Mouse (Mus musculus): ENCODE measurements around the gene Scn8a. TPM values are rescaled to one million over a fixed set of nuclear protein-coding genes. Genes with fewer than 3 reads are reported as not detected.

Scn8a gene
- total and polyA plus RNA-seq, 2 experiments from 2014 or later = 22.4 to 37.7 TPM

- Histone ChIP-seq H3K9ac (replicated peaks; ENCODE audit: low read length, poor library complexity, severe bottlenecking) (peak overlapping the region; percentile 91), H3K27me3 (ENCODE audit: insufficient read depth, low read length) (no peaks in the 10 kb centered on the region), H3K4me1 (ENCODE audit: insufficient read depth, low read length) (0 out of 2 replicates have a peak, but pooled peaks cover 3% of the 10 kb centered on the region), H3K9me3 (ENCODE audit: low read length) (no peaks in the 10 kb centered on the region), H3K27ac (ENCODE audit: low read depth, low read length) (peak overlapping the region; percentile 85), H3K36me3 (ENCODE audit: insufficient read depth, low read length) (no peaks in the 10 kb centered on the region), H3K4me2 (ENCODE audit: low read depth, low read length, poor library complexity, severe bottlenecking) (peak overlapping the region; percentile 82), H3K4me3 (ENCODE audit: low read depth, low read length) (peak overlapping the region; percentile 84)
- whole genome bisulfite sequencing = no CpG with 5 or more reads among the region's 69 CpGs
- peak; percentile 88 for DNase-seq (ENCODE audit: low spot score)
- peak; percentile 77 for ATAC-seq (ENCODE audit: low FRiP score)
- TF ChIP-seq CTCF (IDR thresholded peaks at IDR 0.05) = no peak
Measured at GRCm38 (mm10) chr15:100870775-100871106, 1.1 kb downstream of the Scn8a start.

- WGBS = under 1% methylated on average over 49 of the region's 53 CpGs
- peak; percentile 27 for DNase-seq (ENCODE audit: low spot score)
- peak; percentile 52; the same call in 1 of the 2 replicates for ATAC-seq (ENCODE audit: low FRiP score)
Measured at GRCm38 (mm10) chr15:100871107-100872011, 1.7 kb downstream of the Scn8a start.

DNA sequence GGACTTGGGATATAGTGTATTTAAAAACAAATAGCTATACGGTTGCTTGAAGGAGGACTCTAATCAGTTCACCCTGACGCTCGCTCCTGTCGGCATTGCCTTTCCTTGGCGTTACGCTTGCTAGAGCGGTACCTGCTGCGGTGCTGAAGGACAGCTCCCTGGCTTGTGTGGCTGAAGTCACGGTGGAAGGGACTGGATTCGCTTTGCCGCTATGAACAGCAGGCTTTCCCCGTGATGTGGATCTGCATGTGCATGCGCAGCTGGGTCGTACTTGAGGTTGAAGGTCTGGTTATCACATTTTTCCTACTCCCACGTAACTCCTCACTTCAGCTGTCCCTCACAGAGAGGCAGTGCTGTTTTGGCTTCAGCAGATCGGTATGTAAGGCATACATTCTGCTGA lies 3.5 kb downstream of the Scn8a start:
- no peaks in the 10 kb centered on the region for H3K36me3 ChIP-seq (ENCODE audit: insufficient read depth, low read length)
- no peak for ATAC-seq (ENCODE audit: low FRiP score)
- 0 out of 2 replicates have a peak, but pooled peaks cover 3% of the 10 kb centered on the region for H3K4me1 ChIP-seq (ENCODE audit: insufficient read depth, low read length)
- no peak overlapping the region for H3K9ac ChIP-seq (replicated peaks; ENCODE audit: low read length, poor library complexity, severe bottlenecking)
- H3K4me2 ChIP-seq (ENCODE audit: low read depth, low read length, poor library complexity, severe bottlenecking) = peak overlapping the region; percentile 82
- no peaks in the 10 kb centered on the region for H3K27me3 ChIP-seq (ENCODE audit: insufficient read depth, low read length)
- WGBS = 4% methylated on average over 16 of the region's 16 CpGs
- no peak overlapping the region for H3K27ac ChIP-seq (ENCODE audit: low read depth, low read length)
- TF ChIP-seq CTCF (IDR thresholded peaks at IDR 0.05) = no peak
- H3K9me3 ChIP-seq (ENCODE audit: low read length) = no peaks in the 10 kb centered on the region
- peak overlapping the region; percentile 84 for H3K4me3 ChIP-seq (ENCODE audit: low read depth, low read length)
- peak; percentile 66 for DNase-seq (ENCODE audit: low spot score)

More at GRCm38 (mm10) chr15:100871107-100872011, 1.7 kb downstream of the Scn8a start:
- Histone ChIP-seq H3K4me1 (ENCODE audit: insufficient read depth, low read length) (0 out of 2 replicates have a peak, but pooled peaks cover 3% of the 10 kb centered on the region), H3K9me3 (ENCODE audit: low read length) (no peaks in the 10 kb centered on the region), H3K36me3 (ENCODE audit: insufficient read depth, low read length) (no peaks in the 10 kb centered on the region), H3K27me3 (ENCODE audit: insufficient read depth, low read length) (no peaks in the 10 kb centered on the region), H3K4me3 (ENCODE audit: low read depth, low read length) (peak overlapping the region; percentile 84), H3K27ac (ENCODE audit: low read depth, low read length) (peak overlapping the region; percentile 85), H3K4me2 (ENCODE audit: low read depth, low read length, poor library complexity, severe bottlenecking) (peak overlapping the region; percentile 82), H3K9ac (replicated peaks; ENCODE audit: low read length, poor library complexity, severe bottlenecking) (peak overlapping the region; percentile 91)
- TF ChIP-seq CTCF (IDR thresholded peaks at IDR 0.05) = no peak

DNA sequence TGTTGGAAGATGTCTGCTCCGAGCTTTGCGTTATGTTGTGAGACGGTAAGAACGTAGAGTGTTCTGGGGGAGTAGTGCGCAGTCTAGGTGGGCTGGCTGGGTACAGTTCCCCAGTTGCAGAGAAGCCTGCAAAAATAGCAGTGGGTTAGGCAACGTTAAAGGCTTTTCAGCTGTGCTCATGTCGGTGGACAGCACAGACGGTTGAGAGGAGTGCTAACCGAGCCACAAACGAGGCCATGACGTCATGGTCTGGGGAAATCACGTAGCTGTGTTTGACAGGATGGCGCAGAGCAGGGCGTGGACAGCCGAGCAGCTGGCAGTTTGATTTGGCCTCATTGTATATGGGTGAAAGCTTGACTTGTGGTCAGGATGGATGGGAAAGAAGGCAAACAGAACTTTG lies 9.4 kb downstream of the Scn8a start:
- Histone ChIP-seq H3K27ac (ENCODE audit: low read depth, low read length) (no peak overlapping the region), H3K4me1 (ENCODE audit: insufficient read depth, low read length) (0 out of 2 replicates have a peak, but pooled peaks cover 2% of the 10 kb centered on the region), H3K4me2 (ENCODE audit: low read depth, low read length, poor library complexity, severe bottlenecking) (no peak overlapping the region), H3K9me3 (ENCODE audit: low read length) (no peaks in the 10 kb centered on the region), H3K36me3 (ENCODE audit: insufficient read depth, low read length) (no peaks in the 10 kb centered on the region), H3K9ac (replicated peaks; ENCODE audit: low read length, poor library complexity, severe bottlenecking) (no peak overlapping the region), H3K27me3 (ENCODE audit: insufficient read depth, low read length) (no peaks in the 10 kb centered on the region), H3K4me3 (ENCODE audit: low read depth, low read length) (no peak overlapping the region)
- ATAC-seq (ENCODE audit: low FRiP score) (no peak), DNase-seq (ENCODE audit: low spot score) (no peak)
- TF ChIP-seq CTCF (IDR thresholded peaks at IDR 0.05) = no peak
- WGBS = 68% methylated on average over 15 of the region's 15 CpGs

DNA sequence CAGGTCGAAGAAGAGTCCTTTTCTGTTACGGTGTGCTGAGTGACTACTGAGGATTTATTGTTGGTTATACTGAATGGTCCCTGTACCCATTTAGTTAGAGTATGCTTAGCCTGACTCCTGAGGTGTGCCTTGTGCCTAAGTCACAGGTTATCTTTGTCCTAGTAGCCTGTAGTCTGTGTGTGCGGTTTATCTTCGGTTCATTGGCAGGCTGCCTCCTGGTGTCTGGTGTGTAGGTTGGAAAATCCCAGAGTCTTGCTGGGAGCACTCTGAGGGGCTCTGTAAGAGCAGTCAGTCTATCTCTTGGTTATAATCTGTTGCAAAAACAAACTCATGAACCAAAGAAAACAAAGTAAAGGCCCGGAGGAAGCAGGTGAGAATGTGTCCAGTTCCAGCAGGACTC lies 11.7 kb downstream of the Scn8a start:
- no peak for TF ChIP-seq CTCF (IDR thresholded peaks at IDR 0.05)
- no peaks in the 10 kb centered on the region for H3K9me3 ChIP-seq (ENCODE audit: low read length)
- H3K9ac ChIP-seq (replicated peaks; ENCODE audit: low read length, poor library complexity, severe bottlenecking) = no peak overlapping the region
- H3K4me3 ChIP-seq (ENCODE audit: low read depth, low read length) = no peak overlapping the region
- H3K27ac ChIP-seq (ENCODE audit: low read depth, low read length) = no peak overlapping the region
- no peak overlapping the region for H3K4me2 ChIP-seq (ENCODE audit: low read depth, low read length, poor library complexity, severe bottlenecking)
- 86% methylated on average over 5 of the region's 5 CpGs for WGBS
- no peaks in the 10 kb centered on the region for H3K36me3 ChIP-seq (ENCODE audit: insufficient read depth, low read length)
- no peak for ATAC-seq (ENCODE audit: low FRiP score)
- H3K4me1 ChIP-seq (ENCODE audit: insufficient read depth, low read length) = 0 out of 2 replicates have a peak, but pooled peaks cover 2% of the 10 kb centered on the region
- no peak for DNase-seq (ENCODE audit: low spot score)
- no peaks in the 10 kb centered on the region for H3K27me3 ChIP-seq (ENCODE audit: insufficient read depth, low read length)

GRCm38 (mm10) chr15:100884481-100884880 lies 14.8 kb downstream of the Scn8a start:
- no peak for TF ChIP-seq CTCF (IDR thresholded peaks at IDR 0.05)
- Histone ChIP-seq H3K4me2 (ENCODE audit: low read depth, low read length, poor library complexity, severe bottlenecking) (no peak overlapping the region), H3K4me3 (ENCODE audit: low read depth, low read length) (no peak overlapping the region), H3K36me3 (ENCODE audit: insufficient read depth, low read length) (no peaks in the 10 kb centered on the region), H3K9me3 (ENCODE audit: low read length) (no peaks in the 10 kb centered on the region), H3K4me1 (ENCODE audit: insufficient read depth, low read length) (0 out of 2 replicates have a peak, but pooled peaks cover 2% of the 10 kb centered on the region), H3K27me3 (ENCODE audit: insufficient read depth, low read length) (no peaks in the 10 kb centered on the region), H3K27ac (ENCODE audit: low read depth, low read length) (no peak overlapping the region), H3K9ac (replicated peaks; ENCODE audit: low read length, poor library complexity, severe bottlenecking) (no peak overlapping the region)
- whole genome bisulfite sequencing = 80% methylated on average over 6 of the region's 6 CpGs
- DNase-seq (ENCODE audit: low spot score) (no peak), ATAC-seq (ENCODE audit: low FRiP score) (no peak)

All from midbrain, postnatal 0 days (tissue).